Mouse (Mus musculus) CH12.LX (cell line): ENCODE results near the gene Rab19. TPM values are rescaled to one million over a fixed set of nuclear protein-coding genes. Genes with fewer than 3 reads are reported as not detected.

Source experiments
- DNase-seq: peaks from one replicate; pipeline ENCODE4 v3.0.0-alpha.2; 2013; ENCODE audit errors: extremely low read depth
- H3K27ac ChIP-seq: 2 replicates; pipeline ENCODE4 v1.5.1; 2012; ENCODE audit warnings: low read depth, mild to moderate bottlenecking, control low read depth, moderate library complexity; ENCODE audit not compliant: insufficient read depth
- H3K27me3 ChIP-seq: replicated peaks from 2 replicates; pipeline ENCODE3; 2012; ENCODE audit warnings: inconsistent platforms
- H3K36me3 ChIP-seq, 2 experiments: replicated peaks in 1 of 2; 2 replicates each; pipeline versions ENCODE3 to v1.6.1; 2012; ENCODE audit warnings: inconsistent platforms in 1 of 2, low read length in 1 of 2, mild to moderate bottlenecking in 1 of 2, mixed read lengths in 1 of 2, moderate library complexity in 1 of 2; ENCODE audit not compliant: control insufficient read depth in 1 of 2, insufficient read depth in 1 of 2
- H3K4me1 ChIP-seq, 2 experiments: 2 replicates each; pipeline ENCODE4 v1.6.1; 2012; ENCODE audit warnings: inconsistent platforms in 1 of 2, moderate library complexity in 1 of 2; ENCODE audit not compliant: insufficient read depth in 2 of 2, control insufficient read depth in 1 of 2
- H3K4me2 ChIP-seq: 2 replicates; pipeline ENCODE4 v1.6.1; 2012; ENCODE audit warnings: low read depth, mild to moderate bottlenecking, control low read depth; ENCODE audit not compliant: poor library complexity, insufficient read depth, severe bottlenecking
- H3K4me3 ChIP-seq, 3 experiments: fragments of 150-350 bp in 1 of 3; sonication (generic) in 1 of 3; replicated peaks in 1 of 3; 2 replicates each; pipeline versions ENCODE3 to v1.5.1; 2011 to 2012; ENCODE audit warnings: low read depth in 2 of 3, low read length in 2 of 3, mild to moderate bottlenecking in 2 of 3, moderate library complexity in 2 of 3, control low read depth in 1 of 3, improper control_type of control experiment in 1 of 3, inconsistent platforms in 1 of 3, mixed read lengths in 1 of 3; ENCODE audit not compliant: poor library complexity in 1 of 3
- H3K79me2 ChIP-seq: replicated peaks from 2 replicates; pipeline ENCODE4 v1.6.1; 2012; ENCODE audit warnings: mild to moderate bottlenecking, moderate library complexity; ENCODE audit not compliant: control insufficient read depth, poor library complexity, insufficient read depth, severe bottlenecking; ENCODE audit errors: extremely low read depth
- H3K9ac ChIP-seq: 2 replicates; pipeline ENCODE4 v1.6.1; 2012; ENCODE audit warnings: low read depth, mild to moderate bottlenecking, control low read depth, moderate library complexity; ENCODE audit not compliant: insufficient read depth
- H3K9me3 ChIP-seq: replicated peaks from 2 replicates; pipeline ENCODE3; 2012; ENCODE audit warnings: low read length, inconsistent platforms, mixed read lengths
- BHLHE40 ChIP-seq: IDR thresholded peaks from 2 replicates; pipeline ENCODE4 v1.6.1; 2011; ENCODE audit warnings: mild to moderate bottlenecking, low read depth, low read length, improper control_type of control experiment
- CHD2 ChIP-seq: IDR thresholded peaks from 2 replicates; pipeline ENCODE4 v1.6.1; 2011; ENCODE audit warnings: low read length, improper control_type of control experiment
- E2F4 ChIP-seq: IDR thresholded peaks from 2 replicates; pipeline ENCODE4 v1.6.1; 2011; ENCODE audit warnings: low read depth, low read length, improper control_type of control experiment; ENCODE audit not compliant: insufficient replicate concordance
- EP300 ChIP-seq: IDR thresholded peaks from 2 replicates; pipeline ENCODE4 v1.6.1; 2011; ENCODE audit warnings: low read length, improper control_type of control experiment
- ETS1 ChIP-seq: conservative IDR thresholded peaks from 2 replicates; pipeline ENCODE4 v1.6.1; 2012; ENCODE audit warnings: low read depth, mild to moderate bottlenecking, inconsistent platforms, low read length, improper control_type of control experiment, moderate library complexity
- HCFC1 ChIP-seq: IDR thresholded peaks from 2 replicates; pipeline ENCODE4 v1.6.1; 2012; ENCODE audit warnings: low read depth, mild to moderate bottlenecking, inconsistent platforms, low read length, improper control_type of control experiment
- IRF4 ChIP-seq: IDR thresholded peaks from 2 replicates; pipeline ENCODE4 v1.6.1; 2014; ENCODE audit warnings: low read depth, mild to moderate bottlenecking, inconsistent platforms, low read length, improper control_type of control experiment
- JUN ChIP-seq: IDR thresholded peaks from 2 replicates; pipeline ENCODE4 v1.6.1; 2011; ENCODE audit warnings: low read depth, mild to moderate bottlenecking, low read length, improper control_type of control experiment, moderate library complexity; ENCODE audit not compliant: insufficient read depth
- MAFK ChIP-seq: IDR thresholded peaks from 2 replicates; pipeline ENCODE4 v1.6.1; 2011; ENCODE audit warnings: low read length, improper control_type of control experiment; ENCODE audit not compliant: insufficient replicate concordance
- MAZ ChIP-seq: IDR thresholded peaks from 2 replicates; pipeline ENCODE4 v1.6.1; 2012; ENCODE audit warnings: low read depth, mild to moderate bottlenecking, inconsistent platforms, low read length, improper control_type of control experiment, moderate library complexity
- MEF2A ChIP-seq: IDR thresholded peaks from 2 replicates; pipeline ENCODE4 v1.6.1; 2014; ENCODE audit warnings: low read depth, mild to moderate bottlenecking, inconsistent platforms, low read length, improper control_type of control experiment, borderline replicate concordance
- MXI1 ChIP-seq: IDR thresholded peaks from 2 replicates; pipeline ENCODE4 v1.6.1; 2011; ENCODE audit warnings: mild to moderate bottlenecking, low read depth, low read length, improper control_type of control experiment
- NELFE ChIP-seq: IDR thresholded peaks from 2 replicates; pipeline ENCODE4 v1.6.1; 2011; ENCODE audit warnings: low read depth, low read length, improper control_type of control experiment
- NRF1 ChIP-seq: IDR thresholded peaks from 2 replicates; pipeline ENCODE4 v1.6.1; 2014; ENCODE audit warnings: low read depth, mild to moderate bottlenecking, inconsistent platforms, low read length, improper control_type of control experiment, moderate library complexity
- POLR2A ChIP-seq: IDR thresholded peaks from 2 replicates; pipeline ENCODE4 v1.6.1; 2011; ENCODE audit warnings: low read depth, mild to moderate bottlenecking, improper control_type of control experiment, low read length
- POLR2AphosphoS2 ChIP-seq: IDR thresholded peaks from 2 replicates; pipeline ENCODE4 v1.6.1; 2011; ENCODE audit warnings: low read depth, low read length, improper control_type of control experiment
- RCOR1 ChIP-seq: conservative IDR thresholded peaks from 2 replicates; pipeline ENCODE4 v1.6.1; 2012; ENCODE audit warnings: low read depth, mild to moderate bottlenecking, inconsistent platforms, low read length, improper control_type of control experiment
- UBTF ChIP-seq: IDR thresholded peaks from 2 replicates; pipeline ENCODE4 v1.6.1; 2012; ENCODE audit warnings: low read depth, mild to moderate bottlenecking, inconsistent platforms, low read length, improper control_type of control experiment, moderate library complexity
- USF1 ChIP-seq: IDR thresholded peaks from 2 replicates; pipeline ENCODE4 v1.6.1; 2014; ENCODE audit warnings: low read depth, mild to moderate bottlenecking, inconsistent platforms, low read length, improper control_type of control experiment
- ZC3H11A ChIP-seq: IDR thresholded peaks from 2 replicates; pipeline ENCODE4 v1.6.1; 2012; ENCODE audit warnings: low read depth, mild to moderate bottlenecking, inconsistent platforms, low read length, improper control_type of control experiment
- ZMIZ1 ChIP-seq: IDR thresholded peaks from 2 replicates; pipeline ENCODE4 v1.6.1; 2012; ENCODE audit warnings: low read depth, mild to moderate bottlenecking, inconsistent platforms, low read length, improper control_type of control experiment
- dilution Hi-C: fragments of 300-500 bp; cut with MboI; formaldehyde crosslinking; loops from 2 replicates; pipeline ENCODE4 v1.14.3; 2020; ENCODE audit warnings: low sequenced_read_pairs; ENCODE audit not compliant: extremely low pct_unique_long_range_greater_than_20kb, extremely low pct_ligation_motif_present
- in situ Hi-C: fragments of 300-500 bp; cut with MboI; formaldehyde crosslinking; loops from 3 replicates; pipeline ENCODE4 v1.14.3; 2019; ENCODE audit warnings: low sequenced_read_pairs, low pct_ligation_motif_present, low pct_unique_long_range_greater_than_20kb, mixed read lengths
- polyA plus RNA-seq: library from polyadenylated mRNA; unstranded; fragments of >175 nt; gene quantifications from 2 replicates; pipeline ENCODE4 v1.2.1, GENCODE M21; 2012; ENCODE audit warnings: low read depth; ENCODE audit not compliant: insufficient read length
- total RNA-seq, 2 experiments: library from RNA; depleted of rRNA; stranded (reverse); fragments of 300-350 nt in 1 of 2; fragments of >200 nt in 1 of 2; gene quantifications; 2 replicates each; pipeline ENCODE4 v1.2.3; 2012 to 2014

The Rab19 gene
- total and polyA plus RNA-seq, 3 experiments: 0.63 to 3.3 TPM; not detected in 1

- no peak overlapping the region for H3K9ac ChIP-seq
Measured at GRCm38 (mm10) chr6:39423686-39424085, 42.7 kb downstream of the Rab19 start.

DNA sequence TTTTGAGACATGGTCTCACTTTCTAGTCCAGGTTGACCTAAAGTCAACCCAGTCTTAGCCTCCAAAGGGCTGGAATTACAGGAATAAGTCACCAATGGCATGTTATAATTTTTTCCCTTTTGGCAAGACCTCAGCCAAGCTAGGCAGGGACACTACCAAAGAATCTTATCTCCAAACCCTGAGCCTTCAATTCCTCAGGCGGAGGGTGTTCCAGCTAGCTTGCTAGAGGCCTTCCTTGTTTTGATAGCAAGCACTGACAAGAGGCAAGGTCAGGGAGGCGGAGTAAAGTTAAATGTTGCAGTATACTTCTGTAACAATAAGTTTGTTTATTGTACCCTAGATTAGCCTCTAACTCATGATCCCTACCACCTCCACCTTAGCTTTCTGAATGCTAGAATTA is 44.2 kb downstream of the Rab19 start:
- Histone ChIP-seq H3K27ac (no peak overlapping the region), H3K27me3 (peaks cover 5% of the 10 kb centered on the region), H3K36me3 (no peaks in the 10 kb centered on the region), H3K9me3 (no peaks in the 10 kb centered on the region), H3K4me1 (peaks cover 2 to 6% of the 10 kb centered on the region in 2 experiments; a peak in 2 of 4 replicates), H3K4me3 (no peak overlapping the region), H3K79me2 (no peaks in the 10 kb centered on the region), H3K4me2 (no peak overlapping the region), H3K9ac (no peak overlapping the region)
- dilution Hi-C loops: no loop called here
- in situ Hi-C loops: no loop called here
- TF ChIP-seq MAFK (no peak), ZMIZ1 (no peak), MAZ (no peak), POLR2AphosphoS2 (no peak), IRF4 (no peak), ETS1 (no peak), UBTF (no peak), MXI1 (no peak), BHLHE40 (no peak), NELFE (no peak)
- DNase-seq: no peak

More at GRCm38 (mm10) chr6:39423686-39424085, 42.7 kb downstream of the Rab19 start:
- no peak overlapping the region for H3K4me2 ChIP-seq
- peaks cover 2 to 13% of the 10 kb centered on the region in 2 experiments; a peak in 2 of 4 replicates for H3K4me1 ChIP-seq
- H3K36me3 ChIP-seq: no peaks in the 10 kb centered on the region
- TF ChIP-seq IRF4 (no peak), MEF2A (no peak), ETS1 (no peak), NRF1 (no peak), MAFK (no peak), POLR2AphosphoS2 (no peak), USF1 (no peak), JUN (no peak), E2F4 (no peak), EP300 (no peak), HCFC1 (no peak), RCOR1 (no peak), CHD2 (no peak), ZC3H11A (no peak), POLR2A (no peak)
- H3K27me3 ChIP-seq: peaks cover 5% of the 10 kb centered on the region
- H3K27ac ChIP-seq: no peak overlapping the region
- H3K9me3 ChIP-seq: no peaks in the 10 kb centered on the region
- in situ Hi-C loops (no loop called here), dilution Hi-C loops (no loop called here)
- no peak for DNase-seq
- H3K4me3 ChIP-seq: no peak overlapping the region
- no peaks in the 10 kb centered on the region; the same call in 1 of the 2 replicates for H3K79me2 ChIP-seq
